22 mouse cellular contexts compared by ENCODE assay signal in genomic region chr1:163931801-163932200, GRCm38 (mm10). TPM values are rescaled to one million over a fixed set of nuclear protein-coding genes. Genes with fewer than 3 reads are reported as not detected.
DNase-seq lines count a peak whose midpoint lies in the region; ATAC-seq lines count a peak whose summit lies in the region.
"Had no signal": no experiment of that assay in that cellular context is flagged by ENCODE, and none has a peak within 500 bp of the region (broad histone marks: within the 10 kb centered on the region; RNA-seq: fewer than 3 reads in every experiment).

No protein-coding gene starts in this region.

- no peaks in the 10 kb centered on the region for H3K9me3 ChIP-seq in erythroblast, embryonic 14.5 days (ENCODE audit: control insufficient read depth, low read length)
- H3K9me3 ChIP-seq in neural tube, embryonic 13.5 days: no peaks in the 10 kb centered on the region
- no peaks in the 10 kb centered on the region for H3K9me3 ChIP-seq in liver, embryonic 12.5 days (replicated peaks)
- H3K9me3 ChIP-seq in neural tube, embryonic 15.5 days (replicated peaks): no peaks in the 10 kb centered on the region
- no peaks in the 10 kb centered on the region for H3K9me3 ChIP-seq in midbrain, embryonic 14.5 days (ENCODE audit: control insufficient read depth, low read length)
- H3K9me3 ChIP-seq: embryonic facial prominence, embryonic 15.5 days; forebrain, embryonic 12.5 days; kidney, embryonic 15.5 days; midbrain, embryonic 12.5 days had no signal

- no peak overlapping the region for H3K27ac ChIP-seq in neural tube, embryonic 13.5 days (replicated peaks)
- peak overlapping the region; percentile 65; the same call in 1 of the 2 replicates for H3K27ac ChIP-seq in liver, embryonic 12.5 days
- no peak overlapping the region for H3K27ac ChIP-seq in neural tube, embryonic 15.5 days (replicated peaks)
- H3K27ac ChIP-seq in midbrain, embryonic 14.5 days (replicated peaks; ENCODE audit: low read depth, low read length): no peak overlapping the region
- H3K27ac ChIP-seq: embryonic facial prominence, embryonic 15.5 days; forebrain, embryonic 12.5 days; heart, adult 2 months; kidney, embryonic 15.5 days; midbrain, embryonic 12.5 days had no signal

- peak overlapping the region; percentile 92 for H3K4me3 ChIP-seq in erythroblast, embryonic 14.5 days (replicated peaks)
- H3K4me3 ChIP-seq in neural tube, embryonic 13.5 days: no peak overlapping the region
- peak overlapping the region; percentile 95 for H3K4me3 ChIP-seq in liver, embryonic 12.5 days
- no peak overlapping the region for H3K4me3 ChIP-seq in neural tube, embryonic 15.5 days (replicated peaks)
- no peak overlapping the region for H3K4me3 ChIP-seq in midbrain, embryonic 14.5 days (replicated peaks; ENCODE audit: low read depth, low read length)
- H3K4me3 ChIP-seq: forebrain, embryonic 12.5 days; heart, adult 2 months; midbrain, embryonic 12.5 days had no signal

- no peaks in the 10 kb centered on the region for H3K27me3 ChIP-seq in erythroblast, embryonic 14.5 days (ENCODE audit: control insufficient read depth)
- H3K27me3 ChIP-seq in neural tube, embryonic 13.5 days: no peaks in the 10 kb centered on the region
- no peaks in the 10 kb centered on the region for H3K27me3 ChIP-seq in liver, embryonic 12.5 days (replicated peaks)
- H3K27me3 ChIP-seq in neural tube, embryonic 15.5 days (replicated peaks): no peaks in the 10 kb centered on the region
- H3K27me3 ChIP-seq in midbrain, embryonic 14.5 days (ENCODE audit: control insufficient read depth, insufficient read depth, low read length): no peaks in the 10 kb centered on the region
- H3K27me3 ChIP-seq: embryonic facial prominence, embryonic 15.5 days; forebrain, embryonic 12.5 days; kidney, embryonic 15.5 days; midbrain, embryonic 12.5 days; Patski had no signal

- 81% methylated on average over 8 of the region's 8 CpGs for whole genome bisulfite sequencing in neural tube, embryonic 13.5 days
- WGBS in liver, embryonic 12.5 days (ENCODE audit: insufficient replicate concordance): 45% methylated on average over 8 of the region's 8 CpGs
- WGBS in neural tube, embryonic 15.5 days: 85% methylated on average over 8 of the region's 8 CpGs
- WGBS in midbrain, embryonic 14.5 days: 84% methylated on average over 8 of the region's 8 CpGs

- no peak overlapping the region for H3K4me2 ChIP-seq in neural tube, embryonic 13.5 days
- peak overlapping the region; percentile 81 for H3K4me2 ChIP-seq in liver, embryonic 12.5 days
- H3K4me2 ChIP-seq in neural tube, embryonic 15.5 days: no peak overlapping the region
- no peak overlapping the region for H3K4me2 ChIP-seq in midbrain, embryonic 14.5 days (ENCODE audit: low read length)

- no peak for DNase-seq in neural tube, embryonic 10.5 days (ENCODE audit: extremely low spot score, low spot score)
- no peak for DNase-seq in thymus, adult 18-20 months
- DNase-seq in midbrain, embryonic 14.5 days: no peak
- DNase-seq: adrenal gland, adult 8-10 months; cerebellum, adult 11 months; cerebellum, postnatal 10 days; gastrocnemius, postnatal 10 days; heart, adult 2 months; lung, embryonic 14.5 days; lung, postnatal 36 days; right cerebral cortex, postnatal 25 days had no signal

- ATAC-seq in erythroblast, adult 5-6 weeks (replicated peaks; ENCODE audit: low FRiP score, poor library complexity, severe bottlenecking): no peak
- ATAC-seq in neural tube, embryonic 13.5 days (ENCODE audit: low read depth): no peak
- peak; percentile 38 for ATAC-seq in liver, embryonic 12.5 days
- ATAC-seq in neural tube, embryonic 15.5 days (ENCODE audit: low FRiP score): no peak
- ATAC-seq in midbrain, embryonic 14.5 days (ENCODE audit: low FRiP score, low TSS enrichment): no peak
- ATAC-seq: inflammation-experienced regulatory T-cells, adult 6 months; Patski had no signal

- H3K9ac ChIP-seq in neural tube, embryonic 13.5 days: 0 out of 2 replicates have a peak overlapping the region, but pooled peaks have one; percentile 2
- H3K9ac ChIP-seq in liver, embryonic 12.5 days: peak overlapping the region; percentile 95
- 0 out of 2 replicates have a peak overlapping the region, but pooled peaks have one; percentile 23 for H3K9ac ChIP-seq in neural tube, embryonic 15.5 days (replicated peaks)
- H3K9ac ChIP-seq in midbrain, embryonic 14.5 days (replicated peaks; ENCODE audit: low read length): no peak overlapping the region
- H3K9ac ChIP-seq: embryonic facial prominence, embryonic 15.5 days; kidney, embryonic 15.5 days; lung, embryonic 14.5 days; midbrain, embryonic 12.5 days had no signal

- peaks cover 46% of the 10 kb centered on the region for H3K36me3 ChIP-seq in erythroblast, embryonic 14.5 days (ENCODE audit: control insufficient read depth)
- peaks cover 37% of the 10 kb centered on the region for H3K36me3 ChIP-seq in neural tube, embryonic 13.5 days
- H3K36me3 ChIP-seq in liver, embryonic 12.5 days: peaks cover 43% of the 10 kb centered on the region
- peaks cover 30% of the 10 kb centered on the region for H3K36me3 ChIP-seq in neural tube, embryonic 15.5 days
- H3K36me3 ChIP-seq in midbrain, embryonic 14.5 days (ENCODE audit: control insufficient read depth, insufficient read depth, low read length): peaks cover 36% of the 10 kb centered on the region

- H3K4me1 ChIP-seq in erythroblast, embryonic 14.5 days (ENCODE audit: control insufficient read depth): peaks cover 35% of the 10 kb centered on the region
- H3K4me1 ChIP-seq in neural tube, embryonic 13.5 days (replicated peaks): peaks cover 24% of the 10 kb centered on the region
- peaks cover 32% of the 10 kb centered on the region for H3K4me1 ChIP-seq in liver, embryonic 12.5 days
- peaks cover 27% of the 10 kb centered on the region for H3K4me1 ChIP-seq in neural tube, embryonic 15.5 days
- peaks cover 12% of the 10 kb centered on the region for H3K4me1 ChIP-seq in midbrain, embryonic 14.5 days (ENCODE audit: control insufficient read depth, insufficient read depth, low read length)

RNA-seq across cellular contexts. Expression of gene Scyl3, which starts 2.9 kb away (rescaled TPM):
- 0.22 and 0.31 TPM in 2 replicates for polyA plus RNA-seq in erythroblast, embryonic 14.5 days (2012)
- total RNA-seq in erythroblast, adult 5-6 weeks (2015; ENCODE audit: low replicate concordance): 10.9 and 25.9 TPM in 2 replicates
- 6.4 and 6.5 TPM in 2 replicates for total RNA-seq in erythroblast, adult 5-6 weeks (2017; ENCODE audit: low replicate concordance)
- polyA plus RNA-seq in neural tube, embryonic 13.5 days (2015; fragmentation: Nextera tagmentation; extraction: Ambion mirVana): 15.5 and 17.1 TPM in 2 replicates
- 17.0 and 18.8 TPM in 2 replicates for polyA plus RNA-seq in liver, embryonic 12.5 days (2016; fragmentation: Nextera tagmentation; extraction: Ambion mirVana)
- polyA plus RNA-seq in neural tube, embryonic 15.5 days (2015; fragmentation: Nextera tagmentation; extraction: Ambion mirVana): 13.8 and 15.5 TPM in 2 replicates
- polyA plus RNA-seq in midbrain, embryonic 14.5 days (2014; fragmentation: Nextera tagmentation; extraction: Ambion mirVana): 17.5 TPM in 2 replicates

Comparison
In these comparisons a context has a peak if more than half of its experiments do, and no peak if none do; other contexts are left out.
1. H3K4me3 ChIP-seq: peak in erythroblast, embryonic 14.5 days (single experiment) and liver, embryonic 12.5 days (single experiment); none in neural tube, embryonic 13.5 days (single experiment), neural tube, embryonic 15.5 days (single experiment) and midbrain, embryonic 14.5 days (single experiment).
2. RNA of gene Scyl3, which starts 2.9 kb away (polyA plus RNA-seq): 17.5 TPM in midbrain, embryonic 14.5 days, 17.0 to 18.8 TPM in liver, embryonic 12.5 days, 15.5 to 17.1 TPM in neural tube, embryonic 13.5 days and 13.8 to 15.5 TPM in neural tube, embryonic 15.5 days; 0.22 to 0.31 TPM in erythroblast, embryonic 14.5 days; every median in the first group is over 10 times any median in the second.